Mouse (Mus musculus): Measurements from ENCODE around the gene Zfp112.

- TF ChIP-seq CTCF (IDR thresholded peaks at IDR 0.05; ENCODE audit: borderline replicate concordance, insufficient read depth, low read length), result no peak
- TF ChIP-seq POLR2A (IDR thresholded peaks at IDR 0.05; ENCODE audit: low read depth, low read length), result no peak
Measured at GRCm38 (mm10) chr7:24116655-24117054, 4.5 kb downstream of the Zfp112 start.
